Mouse (Mus musculus) liver, adult 2 months (tissue): ENCODE data around the gene Bcl9.

Experiments used
- CTCF ChIP-seq: fragments of 200-500 bp; IDR thresholded peaks from 2 replicates; pipeline ENCODE4 v1.5.1; 2011; ENCODE audit warnings: low read depth, low read length, control low read depth
- POLR2A ChIP-seq: fragments of 200-500 bp; IDR thresholded peaks from 2 replicates; pipeline ENCODE4 v1.6.1; 2011; ENCODE audit warnings: low read length, control low read depth; ENCODE audit not compliant: insufficient read depth; ENCODE audit errors: extremely low read depth

DNA sequence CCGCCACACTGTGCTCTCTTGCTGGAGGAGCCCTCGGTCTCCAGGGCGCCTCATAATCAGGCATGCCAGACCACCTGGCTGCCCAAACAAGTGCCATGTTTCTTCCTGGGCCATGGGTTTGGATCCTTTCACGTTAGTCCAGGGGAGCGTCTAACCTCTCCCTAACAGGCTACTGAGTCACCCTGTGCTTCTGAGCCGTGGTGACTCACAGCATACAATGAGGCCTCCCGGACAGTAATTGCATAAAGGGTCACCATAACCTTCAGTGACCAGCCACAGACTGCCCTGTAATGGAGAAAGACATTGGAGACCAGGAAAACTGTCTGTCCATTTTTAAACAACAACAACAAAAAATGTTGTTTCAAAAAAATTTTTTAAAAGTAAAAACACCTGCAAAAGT, 2.7 kb upstream of the Bcl9 start:
- no peak for TF ChIP-seq CTCF
- TF ChIP-seq POLR2A = no peak
